Mouse (Mus musculus): Measurements from ENCODE around the gene Mrps11. TPM values are rescaled to one million over a fixed set of nuclear protein-coding genes. Genes with fewer than 3 reads are reported as not detected.

Mrps11 gene
- polyA plus RNA-seq (2012; rRNA removed), result 71.4 and 81.1 TPM in 2 replicates

DNA sequence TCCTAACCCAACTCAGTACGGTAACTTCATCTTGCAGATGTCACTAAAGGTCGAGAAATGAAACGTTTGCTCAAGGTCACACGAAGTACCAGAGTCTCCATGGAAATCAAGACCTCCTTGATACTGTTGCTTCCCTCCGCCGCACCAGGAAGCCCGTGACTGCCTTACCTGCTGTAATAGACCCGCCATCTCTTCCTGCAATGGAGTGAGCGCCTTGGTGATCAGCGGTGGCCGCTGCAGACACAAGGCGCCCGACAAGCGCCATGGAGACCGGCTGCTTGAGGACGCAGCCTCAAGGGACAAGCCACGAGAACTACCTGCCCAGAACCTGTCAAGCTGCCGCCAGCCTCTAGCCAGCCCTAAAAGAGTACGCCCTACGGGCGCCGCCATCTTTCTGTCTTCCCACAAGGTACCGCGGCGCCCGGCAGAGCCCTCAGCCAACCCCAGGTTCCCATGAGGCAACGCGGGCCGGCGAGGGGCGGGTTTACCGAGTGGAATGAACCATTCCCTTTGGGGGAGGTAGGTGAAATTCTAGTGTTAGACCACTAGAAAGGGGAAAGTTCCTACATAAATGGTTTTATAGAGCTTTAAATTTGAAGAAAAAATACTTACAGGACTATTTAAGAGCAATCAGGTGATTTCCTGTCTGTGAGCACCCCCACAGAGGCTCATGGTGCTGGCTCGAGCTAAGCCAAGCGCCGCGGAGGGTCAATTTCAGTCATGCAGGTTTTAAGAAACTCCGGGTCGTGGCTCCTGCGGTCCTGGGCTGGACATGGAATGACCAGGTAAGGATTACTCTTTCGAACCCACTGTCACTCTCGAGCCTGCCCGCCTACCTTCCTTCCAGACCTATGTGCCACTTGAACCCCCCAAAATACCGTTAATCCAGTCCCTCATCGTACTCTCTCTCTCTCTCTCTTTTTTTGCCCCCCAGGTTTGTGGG is at the start of gene Mrps11, which contains the start of gene Mrpl46:
Mrps11 (plus strand) TSS at position 481 of the 943 bp plus-strand sequence.
Mrpl46 (minus strand) TSS at position 893 of the 943 bp plus-strand sequence.

DNA sequence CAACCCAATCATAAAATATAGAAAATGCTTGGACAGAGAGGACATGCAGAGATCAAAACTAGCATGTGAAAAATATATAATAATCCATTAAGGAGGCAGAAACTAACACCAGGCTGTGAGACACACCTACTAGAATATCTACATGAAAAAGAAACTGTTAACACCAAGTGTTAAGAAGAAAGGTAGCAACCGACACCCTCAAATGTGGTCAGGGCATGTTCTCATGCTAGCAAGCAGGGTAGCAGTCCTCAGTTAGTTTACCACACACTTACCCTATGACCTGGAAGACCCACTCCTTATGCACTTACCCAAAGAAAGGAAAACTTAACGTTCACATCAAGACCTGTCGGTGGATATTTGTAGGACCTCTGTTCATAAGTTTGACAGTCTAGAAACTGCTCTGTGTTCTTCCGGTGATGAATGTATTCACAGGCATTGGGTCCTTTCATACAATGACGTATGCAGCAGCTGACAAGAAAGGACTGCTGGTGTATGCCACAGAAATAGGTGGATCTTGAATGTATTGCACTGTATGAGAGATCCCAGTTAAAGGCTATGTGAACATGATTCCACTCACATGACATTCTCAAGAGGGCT is 45.2 kb upstream of the Mrps11 start, which contains the start of gene Ntrk3:
Ntrk3 (minus strand) TSS at position 399 of the 597 bp plus-strand sequence.

Other genes with a start within 250 kb of the Mrps11 start
- gene Ntrk3, start 45.1 kb upstream of the Mrps11 start, polyA plus RNA-seq (2012; rRNA removed), result 47.0 and 47.3 TPM in 2 replicates
- 32.4 and 34.7 TPM in 2 replicates for gene Mrpl46, start 412 bp downstream of the Mrps11 start, polyA plus RNA-seq (2012; rRNA removed)
- 16.5 and 18.2 TPM in 2 replicates for gene Det1, start 64.1 kb downstream of the Mrps11 start, polyA plus RNA-seq (2012; rRNA removed)
- gene Aen, start 112.7 kb downstream of the Mrps11 start, polyA plus RNA-seq (2012; rRNA removed), result 35.1 and 37.9 TPM in 2 replicates
- 3.0 and 3.1 TPM in 2 replicates for gene Isg20, start 130.3 kb downstream of the Mrps11 start, polyA plus RNA-seq (2012; rRNA removed)

Measured in central nervous system, embryonic 14 days (tissue).